Mouse (Mus musculus) neural tube, embryonic 11.5 days (tissue): ENCODE data around the gene Tcf7l1. TPM values are rescaled to one million over a fixed set of nuclear protein-coding genes. Genes with fewer than 3 reads are reported as not detected.

Experiments used
- ATAC-seq: fragments of 200-750 bp; cut with Nextera tagmentation; 2 replicates; pipeline ENCODE4 v1.8.0; 2017; ENCODE audit warnings: moderate number of reproducible peaks, mild to moderate bottlenecking, moderate TSS enrichment, moderate library complexity; ENCODE audit not compliant: insufficient read depth, low FRiP score, low TSS enrichment
- DNase-seq: peaks from one replicate; pipeline ENCODE4 v3.0.0-alpha.2; 2015; ENCODE audit warnings: low spot score
- H3K27ac ChIP-seq: fragments of 300-500 bp; sonication (generic); 2 replicates; pipeline ENCODE4 v1.5.1; 2014; ENCODE audit warnings: low read depth, mild to moderate bottlenecking, low read length
- H3K27me3 ChIP-seq: fragments of 300-500 bp; sonication (generic); 2 replicates; pipeline ENCODE4 v1.6.1; 2014; ENCODE audit warnings: mild to moderate bottlenecking, low read length, mixed read lengths; ENCODE audit not compliant: control insufficient read depth, insufficient read depth
- H3K36me3 ChIP-seq: fragments of 300-500 bp; sonication (generic); 2 replicates; pipeline ENCODE4 v1.6.1; 2014; ENCODE audit warnings: mild to moderate bottlenecking, low read length, moderate library complexity, mixed read lengths; ENCODE audit not compliant: control insufficient read depth, insufficient read depth
- H3K4me1 ChIP-seq: fragments of 300-500 bp; sonication (generic); 2 replicates; pipeline ENCODE4 v1.6.1; 2014; ENCODE audit warnings: low read length, mixed read lengths; ENCODE audit not compliant: control insufficient read depth, insufficient read depth
- H3K4me2 ChIP-seq: fragments of 300-500 bp; sonication (generic); 2 replicates; pipeline ENCODE4 v1.6.1; 2014; ENCODE audit warnings: low read depth, mild to moderate bottlenecking, moderate library complexity
- H3K4me3 ChIP-seq: fragments of 300-500 bp; sonication (generic); 2 replicates; pipeline ENCODE4 v1.5.1; 2014; ENCODE audit warnings: low read depth, low read length
- H3K9ac ChIP-seq: fragments of 300-500 bp; sonication (generic); 2 replicates; pipeline ENCODE4 v1.6.1; 2014; ENCODE audit warnings: mild to moderate bottlenecking, low read length
- H3K9me3 ChIP-seq: fragments of 300-500 bp; sonication (generic); 2 replicates; pipeline ENCODE4 v1.6.1; 2016; ENCODE audit warnings: low read length; ENCODE audit not compliant: control insufficient read depth
- WGBS: fragments of 180-500 bp; shearing (Covaris S2); extraction: QIAGEN DNeasy Blood & Tissue Kit; methylation state at CpG from one replicate; pipeline ENCODE4 v1.1.7; 2014; 5-methylcytosine and 5-hydroxymethylcytosine counted together
- polyA plus RNA-seq: library from polyadenylated mRNA; unstranded; fragments of >200 nt; fragmentation: Nextera tagmentation; extraction: Ambion mirVana; gene quantifications from 2 replicates; pipeline ENCODE4 v1.2.1, GENCODE M21; 2014

Gene Tcf7l1
- polyA plus RNA-seq, 1 experiment from 2014 or later = 21.8 TPM

DNA sequence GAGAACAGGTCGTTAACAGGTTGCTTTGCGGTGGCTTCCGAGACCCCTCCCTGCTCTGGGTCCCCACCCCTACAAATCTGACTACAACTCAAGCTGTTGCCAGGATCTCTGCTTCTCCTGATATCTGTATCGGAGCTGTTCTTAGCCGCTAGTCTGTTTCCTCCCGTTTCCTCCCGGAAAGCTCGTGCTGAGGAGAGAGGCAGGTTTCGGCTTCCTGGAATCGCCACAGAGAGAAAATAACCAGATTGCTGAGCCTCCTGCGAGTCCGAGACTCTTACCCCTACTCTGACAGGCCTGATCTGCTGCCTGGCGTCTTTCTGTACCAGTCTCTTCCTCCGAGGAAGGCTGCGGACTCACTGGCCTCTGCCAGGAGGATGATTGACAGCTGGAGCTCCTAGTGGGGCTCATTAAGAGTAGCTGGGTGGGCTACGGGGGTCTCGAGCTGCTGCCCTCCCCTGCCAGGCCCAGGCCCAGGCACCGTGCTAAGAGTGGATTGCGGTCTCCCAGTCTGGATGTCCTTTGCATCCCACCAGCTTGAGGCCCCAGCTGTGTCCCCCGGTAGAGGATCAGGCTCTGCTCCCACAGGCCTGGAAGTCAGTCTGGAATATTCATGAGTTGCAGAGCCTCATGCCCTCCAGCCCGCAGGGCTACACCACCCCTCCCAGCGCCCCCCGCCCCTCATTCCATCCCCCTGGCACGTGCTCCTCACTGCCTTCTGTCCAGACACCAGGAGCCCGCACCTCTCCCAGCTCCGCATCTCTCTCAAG is 36.1 kb upstream of the Tcf7l1 start:
- no peak overlapping the region for H3K27ac ChIP-seq
- no peaks in the 10 kb centered on the region for H3K4me1 ChIP-seq
- no peak overlapping the region for H3K4me3 ChIP-seq
- peak overlapping the region; percentile 40 for H3K4me2 ChIP-seq
- H3K36me3 ChIP-seq = no peaks in the 10 kb centered on the region
- 7% methylated on average over 26 of the region's 26 CpGs for WGBS
- peak; percentile 58 for DNase-seq
- peak; percentile 79 for ATAC-seq
- H3K27me3 ChIP-seq = no peaks in the 10 kb centered on the region
- H3K9ac ChIP-seq = peak overlapping the region; percentile 52
- H3K9me3 ChIP-seq = no peaks in the 10 kb centered on the region

DNA sequence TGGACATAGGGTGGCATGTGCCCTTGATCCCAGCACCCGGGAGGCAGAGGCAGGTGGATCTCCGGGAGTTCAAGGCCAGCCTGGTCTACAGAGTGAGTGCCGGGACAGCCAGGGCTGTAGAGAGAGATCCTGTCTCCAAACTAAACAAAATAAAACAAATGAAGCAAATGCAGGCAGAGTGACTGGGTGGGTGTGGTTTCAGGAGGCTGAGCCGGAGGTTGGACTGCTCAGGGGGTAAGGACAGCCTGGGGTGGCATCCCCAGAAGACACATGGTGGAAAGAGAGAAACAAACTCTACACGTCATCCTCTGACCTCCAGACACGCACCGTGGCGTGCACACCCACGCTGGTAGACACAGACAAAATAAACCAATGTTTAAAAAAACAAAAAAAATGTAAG is 24.4 kb upstream of the Tcf7l1 start:
- ATAC-seq (no peak), DNase-seq (no peak)
- Histone ChIP-seq H3K27me3 (no peaks in the 10 kb centered on the region), H3K36me3 (no peaks in the 10 kb centered on the region), H3K4me1 (no peaks in the 10 kb centered on the region), H3K4me2 (no peak overlapping the region), H3K9ac (no peak overlapping the region), H3K9me3 (no peaks in the 10 kb centered on the region), H3K4me3 (no peak overlapping the region), H3K27ac (no peak overlapping the region)
- WGBS = 73% methylated on average over 9 of the region's 9 CpGs

DNA sequence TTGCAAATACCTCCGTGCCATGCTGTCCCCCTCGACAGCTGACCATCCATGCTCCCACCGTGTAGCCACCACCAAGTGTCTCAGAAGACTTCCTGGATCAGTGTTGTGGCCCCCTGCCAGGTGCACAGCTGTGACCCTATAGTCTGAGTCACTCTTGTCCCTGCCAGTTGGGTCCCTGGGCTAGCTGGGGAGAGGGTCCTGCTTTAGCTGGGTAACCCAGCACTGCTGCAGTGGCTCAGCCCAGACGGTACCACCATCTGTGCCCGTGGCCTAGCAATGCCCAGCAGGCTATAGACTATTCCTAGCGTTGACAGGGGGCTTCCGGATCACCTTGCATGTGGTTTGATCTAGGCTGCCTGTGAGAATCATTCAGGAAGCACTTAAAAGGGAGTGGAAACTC is 21.2 kb upstream of the Tcf7l1 start:
- H3K36me3 ChIP-seq = no peaks in the 10 kb centered on the region
- 81% methylated on average over 7 of the region's 7 CpGs for WGBS
- no peaks in the 10 kb centered on the region for H3K9me3 ChIP-seq

DNA sequence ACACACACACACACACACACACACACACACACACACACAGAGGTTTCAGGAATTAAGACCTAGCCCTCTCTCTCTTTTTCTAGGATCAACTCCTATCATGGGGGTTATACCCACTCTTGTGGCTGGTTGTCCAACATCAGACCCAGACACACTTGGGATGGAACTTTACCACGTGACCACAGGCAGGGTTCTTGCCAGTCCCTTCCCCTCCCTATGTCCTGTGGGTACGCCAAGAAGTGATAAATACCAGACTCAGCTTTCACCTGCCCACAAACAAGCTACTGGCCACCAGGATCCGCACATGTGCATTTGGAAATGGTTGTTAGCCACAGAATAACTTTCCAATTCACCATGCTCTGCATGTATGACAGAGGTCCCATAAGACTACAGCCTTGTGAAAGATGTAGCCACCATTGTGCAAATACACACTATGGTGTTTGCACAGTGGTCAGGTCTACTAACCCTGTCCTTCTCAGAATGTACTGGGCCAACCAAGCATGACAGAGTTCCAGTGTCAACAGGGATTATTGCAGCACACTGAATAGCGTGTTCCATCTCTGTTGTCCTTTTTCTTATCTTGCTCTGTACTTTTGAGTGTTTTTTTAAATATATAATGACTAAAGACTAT is 20.6 kb upstream of the Tcf7l1 start:
- Histone ChIP-seq H3K36me3 (no peaks in the 10 kb centered on the region), H3K27ac (no peak overlapping the region), H3K9me3 (no peaks in the 10 kb centered on the region), H3K27me3 (no peaks in the 10 kb centered on the region), H3K4me3 (no peak overlapping the region), H3K4me2 (no peak overlapping the region), H3K4me1 (no peaks in the 10 kb centered on the region), H3K9ac (no peak overlapping the region)
- WGBS = 77% methylated on average over 4 of the region's 4 CpGs
- ATAC-seq (no peak), DNase-seq (no peak)

More for the DNA sequence above, 21.2 kb upstream of the Tcf7l1 start:
- no peak overlapping the region for H3K27ac ChIP-seq
- H3K9ac ChIP-seq = no peak overlapping the region
- no peaks in the 10 kb centered on the region for H3K27me3 ChIP-seq
- ATAC-seq (no peak), DNase-seq (no peak)
- H3K4me1 ChIP-seq = no peaks in the 10 kb centered on the region
- H3K4me3 ChIP-seq = no peak overlapping the region
- no peak overlapping the region for H3K4me2 ChIP-seq

DNA sequence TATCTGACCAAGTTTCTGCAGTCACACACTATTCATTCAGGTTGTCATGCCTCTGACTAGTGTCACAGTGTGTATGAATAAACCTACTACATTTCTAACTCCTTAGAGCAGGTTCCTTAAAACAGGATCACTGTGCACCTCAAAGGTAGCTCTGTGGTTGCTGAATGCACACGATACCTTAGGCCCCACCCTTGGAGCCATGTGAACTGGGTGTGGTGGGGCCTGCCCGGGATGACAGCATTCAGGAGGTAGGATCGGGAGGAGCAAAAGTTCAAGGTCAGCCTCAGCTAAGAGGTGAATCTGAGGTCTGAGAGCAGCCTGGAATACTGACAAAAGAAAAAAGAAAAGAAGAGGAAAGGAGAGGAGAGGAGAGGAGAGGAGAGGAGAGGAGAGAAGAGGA is 19.3 kb upstream of the Tcf7l1 start:
- no peak overlapping the region for H3K9ac ChIP-seq
- no peak overlapping the region for H3K27ac ChIP-seq
- no peaks in the 10 kb centered on the region for H3K4me1 ChIP-seq
- no peaks in the 10 kb centered on the region for H3K36me3 ChIP-seq
- ATAC-seq (no peak), DNase-seq (no peak)
- H3K27me3 ChIP-seq = no peaks in the 10 kb centered on the region
- no peaks in the 10 kb centered on the region for H3K9me3 ChIP-seq
- no peak overlapping the region for H3K4me3 ChIP-seq
- WGBS = 68% methylated on average over 3 of the region's 3 CpGs
- no peak overlapping the region for H3K4me2 ChIP-seq

DNA sequence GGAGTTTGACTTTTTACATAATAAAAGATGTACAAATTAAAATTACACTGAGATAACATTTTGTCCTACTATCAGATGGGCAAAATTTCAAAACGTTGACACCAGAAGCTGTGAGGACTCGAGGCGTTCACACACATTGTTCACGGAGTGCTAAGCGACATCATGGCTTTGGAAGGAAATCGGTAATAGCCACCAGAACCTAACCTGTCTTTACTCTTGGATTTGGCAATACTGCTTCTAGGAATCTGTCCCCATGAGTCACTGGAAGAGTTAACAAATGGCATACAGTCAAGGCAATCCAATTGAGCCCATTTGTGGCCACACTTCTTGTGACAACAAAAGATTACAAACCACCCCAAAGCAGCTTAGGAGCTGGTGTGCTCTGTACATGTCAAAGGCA is 14.6 kb upstream of the Tcf7l1 start:
- H3K4me2 ChIP-seq = no peak overlapping the region
- DNase-seq = no peak
- 90% methylated on average over 6 of the region's 6 CpGs for WGBS
- no peaks in the 10 kb centered on the region for H3K36me3 ChIP-seq
- no peak overlapping the region for H3K27ac ChIP-seq
- H3K27me3 ChIP-seq = no peaks in the 10 kb centered on the region
- no peaks in the 10 kb centered on the region for H3K9me3 ChIP-seq
- H3K4me1 ChIP-seq = no peaks in the 10 kb centered on the region
- no peak overlapping the region for H3K9ac ChIP-seq
- no peak for ATAC-seq
- H3K4me3 ChIP-seq = no peak overlapping the region

DNA sequence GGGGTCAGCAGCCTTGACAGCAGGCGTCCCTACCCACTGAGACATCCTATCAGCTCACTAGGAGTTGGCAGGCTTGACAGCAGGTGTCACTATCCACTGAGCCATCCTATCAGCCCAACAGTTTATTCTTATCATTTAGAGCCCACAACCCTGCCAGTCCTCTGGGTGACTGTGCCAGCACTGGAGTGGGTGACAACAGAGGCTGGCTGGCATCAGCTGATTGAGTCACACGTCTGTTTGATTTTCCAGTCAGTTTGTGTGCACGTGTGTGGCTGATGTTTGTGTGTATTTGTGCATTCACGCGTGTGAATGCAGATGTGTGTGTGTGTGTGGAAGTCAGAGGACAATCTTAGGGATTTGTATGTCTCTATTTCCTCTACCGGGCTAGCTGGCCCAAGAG is 13.1 kb upstream of the Tcf7l1 start:
- DNase-seq (no peak), ATAC-seq (no peak)
- Histone ChIP-seq H3K27ac (no peak overlapping the region), H3K4me2 (no peak overlapping the region), H3K36me3 (no peaks in the 10 kb centered on the region), H3K27me3 (no peaks in the 10 kb centered on the region), H3K4me1 (no peaks in the 10 kb centered on the region), H3K9ac (no peak overlapping the region), H3K4me3 (no peak overlapping the region), H3K9me3 (no peaks in the 10 kb centered on the region)
- WGBS = 88% methylated on average over 6 of the region's 6 CpGs

DNA sequence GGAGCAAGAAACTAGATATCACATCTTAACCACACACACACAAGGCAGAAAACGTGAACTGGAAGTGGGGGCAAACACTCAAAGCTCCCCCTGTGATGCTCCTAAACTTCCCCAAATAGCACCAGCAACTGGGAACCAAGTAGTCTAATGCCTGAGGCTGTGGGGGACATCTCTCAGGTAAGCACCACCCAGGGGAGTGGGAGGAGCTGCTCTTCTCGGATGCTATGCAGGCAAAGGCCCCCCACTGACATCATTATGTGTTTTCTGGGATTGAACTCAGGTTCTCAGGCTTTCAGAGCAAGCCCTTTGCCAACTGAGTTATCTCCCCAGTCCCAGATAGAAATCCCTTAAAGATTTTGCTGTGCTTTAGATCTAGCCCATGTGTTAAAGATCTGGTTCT is 11.6 kb upstream of the Tcf7l1 start:
- DNase-seq = no peak
- Histone ChIP-seq H3K4me1 (no peaks in the 10 kb centered on the region), H3K4me3 (no peak overlapping the region), H3K9ac (no peak overlapping the region), H3K27ac (no peak overlapping the region), H3K9me3 (no peaks in the 10 kb centered on the region), H3K27me3 (no peaks in the 10 kb centered on the region), H3K36me3 (no peaks in the 10 kb centered on the region), H3K4me2 (no peak overlapping the region)
- 44% methylated on average over 2 of the region's 2 CpGs for whole genome bisulfite sequencing
- no peak for ATAC-seq

DNA sequence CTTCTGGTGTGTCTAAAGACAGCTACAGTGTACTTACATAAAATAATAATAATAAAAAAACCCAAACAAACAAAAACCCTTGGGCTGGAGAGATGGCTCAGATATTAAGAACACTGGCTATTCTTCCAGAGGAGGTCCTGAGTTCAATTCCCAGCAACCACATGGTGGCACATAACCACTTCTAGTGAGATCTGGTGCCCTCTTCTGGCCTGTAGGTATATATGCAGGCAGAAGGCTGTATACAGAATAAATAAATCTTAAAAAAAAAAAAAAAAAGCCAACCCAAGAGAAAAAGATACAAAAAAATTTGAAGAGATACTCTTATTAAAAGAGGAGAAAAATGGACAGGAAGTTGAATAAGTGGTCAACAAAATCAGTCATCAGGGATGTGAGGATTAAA is 8.7 kb upstream of the Tcf7l1 start:
- ATAC-seq = no peak
- Histone ChIP-seq H3K36me3 (no peaks in the 10 kb centered on the region), H3K9ac (no peak overlapping the region), H3K4me2 (no peak overlapping the region), H3K27ac (no peak overlapping the region), H3K27me3 (no peaks in the 10 kb centered on the region), H3K4me3 (no peak overlapping the region), H3K9me3 (no peaks in the 10 kb centered on the region), H3K4me1 (no peaks in the 10 kb centered on the region)
- no peak for DNase-seq
